Mouse (Mus musculus): ENCODE data around the gene Mpdu1. TPM values are rescaled to one million over a fixed set of nuclear protein-coding genes. Genes with fewer than 3 reads are reported as not detected.

Mpdu1 gene
- polyA plus RNA-seq, 2 experiments: 30.8 to 117 TPM

DNA sequence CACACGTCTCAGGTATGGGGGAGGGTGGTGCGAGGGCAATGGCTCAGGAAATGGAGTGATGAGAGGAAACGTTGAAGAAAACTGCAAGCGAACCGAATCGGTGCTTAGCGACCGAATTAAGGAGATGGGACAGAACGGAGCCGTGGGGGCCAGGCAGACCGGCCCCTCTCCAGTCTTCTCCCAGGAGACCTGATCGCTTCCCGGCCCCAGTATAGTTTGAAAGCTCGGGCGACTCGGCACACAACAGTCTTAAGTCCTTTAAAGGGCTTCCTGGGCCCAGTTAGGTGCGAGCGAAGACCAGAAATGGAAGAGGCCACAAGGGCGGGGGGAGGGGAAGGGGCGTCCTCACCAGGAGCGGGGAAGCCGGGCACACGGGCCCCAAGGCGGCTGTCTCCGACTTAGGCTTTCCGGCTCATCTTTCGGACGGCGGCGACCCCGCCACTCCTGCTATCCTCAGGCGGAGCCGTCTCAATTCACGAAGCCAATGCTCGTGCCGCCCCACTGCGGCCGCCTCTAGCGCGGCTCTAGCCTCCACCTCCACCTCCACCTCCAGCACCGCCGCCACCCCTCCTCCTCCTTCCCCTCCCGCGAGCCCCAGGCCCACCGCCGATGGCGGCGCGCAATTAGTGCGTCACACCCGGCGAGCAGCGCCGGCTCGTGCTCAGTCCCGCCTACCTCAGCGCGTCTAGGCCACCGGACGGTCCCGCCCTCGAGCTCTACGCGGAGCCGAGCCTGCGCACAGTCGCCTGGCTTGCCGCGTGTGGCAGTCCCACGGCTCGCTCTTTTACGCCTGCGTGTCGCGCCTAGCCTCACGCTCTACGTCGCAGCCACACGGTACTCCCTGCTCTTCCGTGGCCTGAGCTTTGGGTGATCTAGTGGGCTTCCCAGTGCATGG lies 19.1 kb upstream of the Mpdu1 start, which contains the start of gene Senp3:
Gene Senp3, minus strand, starts transcription at position 771 of the 895 bp plus-strand sequence.
- H3K27me3 ChIP-seq (ENCODE audit: control insufficient read depth, insufficient read depth, low read length): no peaks in the 10 kb centered on the region
- peak within 1 kb of the TSS; percentile 87 for H3K27ac ChIP-seq (replicated peaks; ENCODE audit: low read depth, low read length)
- peak within 1 kb of the TSS; percentile 88 for H3K4me2 ChIP-seq (replicated peaks; ENCODE audit: low read depth, low read length, severe bottlenecking)
- ATAC-seq (ENCODE audit: low FRiP score, low read depth) (peak; percentile 92), DNase-seq (ENCODE audit: low spot score) (peak; percentile 97)
- H3K4me1 ChIP-seq (ENCODE audit: control insufficient read depth, insufficient read depth, low read length): peaks cover 35% of the 10 kb centered on the region
- H3K4me3 ChIP-seq (replicated peaks; ENCODE audit: low read length): peak within 1 kb of the TSS; percentile 87
- no peaks in the 10 kb centered on the region for H3K9me3 ChIP-seq (ENCODE audit: control insufficient read depth, low read length)
- peak within 1 kb of the TSS; percentile 74 for H3K9ac ChIP-seq (ENCODE audit: low read depth, low read length, severe bottlenecking)
- TF ChIP-seq POLR2A (IDR thresholded peaks at IDR 0.05; ENCODE audit: borderline replicate concordance, extremely low read depth, insufficient read depth, insufficient read length): peak; percentile 77; the same call in 1 of the 2 replicates
- H3K36me3 ChIP-seq (ENCODE audit: control insufficient read depth, insufficient read depth, low read length): peaks cover 38% of the 10 kb centered on the region
- WGBS: 2% methylated on average over 58 of the region's 80 CpGs

DNA sequence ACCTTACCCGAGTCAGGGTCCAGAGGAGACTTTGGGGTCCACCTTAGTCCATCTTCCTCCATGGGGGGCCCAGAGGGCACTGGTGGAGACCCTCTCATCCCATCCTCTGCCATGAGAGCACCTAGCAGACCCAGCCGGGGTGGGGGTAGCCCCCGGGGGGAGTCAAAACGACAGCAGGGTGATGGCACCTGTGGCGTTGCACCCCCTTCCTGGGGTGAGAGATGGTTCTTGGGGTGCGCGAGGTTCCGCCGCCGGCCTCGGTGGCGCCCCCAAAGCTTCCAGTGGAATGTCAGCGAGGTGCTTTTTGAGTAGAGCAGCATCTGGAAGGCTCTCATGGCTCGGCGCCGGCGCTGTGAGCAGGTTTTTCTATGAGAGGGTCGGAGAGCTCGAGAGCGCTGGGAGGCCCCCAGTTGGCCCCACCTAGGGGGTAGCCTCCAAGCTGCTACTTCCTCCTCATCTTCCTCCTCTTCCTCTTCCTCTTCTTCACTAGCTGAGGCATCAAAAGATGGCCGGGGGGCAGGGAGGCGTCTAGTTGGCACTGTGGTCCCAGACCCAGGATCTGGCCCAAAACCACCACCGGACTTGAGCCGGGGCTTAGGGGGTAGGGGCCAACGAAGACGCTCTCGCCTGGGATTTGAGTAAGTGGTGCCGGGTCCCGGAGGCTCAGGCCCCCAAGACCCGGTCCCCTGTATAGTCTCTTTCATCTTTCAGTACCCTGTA lies 17.9 kb upstream of the Mpdu1 start:
- Histone ChIP-seq H3K27me3 (ENCODE audit: control insufficient read depth, insufficient read depth, low read length) (no peaks in the 10 kb centered on the region), H3K4me1 (ENCODE audit: control insufficient read depth, insufficient read depth, low read length) (peaks cover 23% of the 10 kb centered on the region), H3K36me3 (ENCODE audit: control insufficient read depth, insufficient read depth, low read length) (peaks cover 51% of the 10 kb centered on the region), H3K9ac (ENCODE audit: low read depth, low read length, severe bottlenecking) (peak overlapping the region; percentile 74; the same call in 1 of the 2 replicates), H3K9me3 (ENCODE audit: control insufficient read depth, low read length) (no peaks in the 10 kb centered on the region), H3K4me3 (replicated peaks; ENCODE audit: low read length) (peak overlapping the region; percentile 87), H3K27ac (replicated peaks; ENCODE audit: low read depth, low read length) (no peak overlapping the region), H3K4me2 (replicated peaks; ENCODE audit: low read depth, low read length, severe bottlenecking) (peak overlapping the region; percentile 88)
- DNase-seq (ENCODE audit: low spot score) (no peak), ATAC-seq (ENCODE audit: low FRiP score, low read depth) (no peak)
- WGBS: 90% methylated on average over 30 of the region's 30 CpGs
- TF ChIP-seq POLR2A (IDR thresholded peaks at IDR 0.05; ENCODE audit: borderline replicate concordance, extremely low read depth, insufficient read depth, insufficient read length): no peak

DNA sequence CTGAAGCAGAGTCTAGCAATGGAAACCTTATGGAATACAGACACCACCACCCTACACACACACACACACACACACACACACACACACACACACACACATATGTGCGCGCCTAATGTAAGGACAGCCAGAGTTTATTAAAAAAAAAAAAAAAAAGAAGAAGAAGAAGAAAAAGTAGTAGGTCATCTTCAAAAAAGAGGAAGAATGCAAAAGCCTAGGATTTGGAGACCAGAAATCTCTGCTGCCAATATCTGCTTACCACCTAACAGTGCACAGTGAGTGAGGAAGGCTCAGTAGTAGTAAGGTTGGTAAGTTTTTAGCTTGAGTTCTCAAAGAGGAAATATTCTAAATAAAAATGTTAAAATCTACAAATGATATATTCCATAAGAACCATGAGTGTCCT lies 16.7 kb upstream of the Mpdu1 start:
- DNase-seq (ENCODE audit: low spot score) (no peak), ATAC-seq (ENCODE audit: low FRiP score, low read depth) (no peak)
- peaks cover 23% of the 10 kb centered on the region for H3K4me1 ChIP-seq (ENCODE audit: control insufficient read depth, insufficient read depth, low read length)
- H3K36me3 ChIP-seq (ENCODE audit: control insufficient read depth, insufficient read depth, low read length): peaks cover 62% of the 10 kb centered on the region
- no peak overlapping the region for H3K4me2 ChIP-seq (replicated peaks; ENCODE audit: low read depth, low read length, severe bottlenecking)
- no peak overlapping the region for H3K9ac ChIP-seq (ENCODE audit: low read depth, low read length, severe bottlenecking)
- H3K4me3 ChIP-seq (replicated peaks; ENCODE audit: low read length): no peak overlapping the region
- TF ChIP-seq POLR2A (IDR thresholded peaks at IDR 0.05; ENCODE audit: borderline replicate concordance, extremely low read depth, insufficient read depth, insufficient read length): no peak
- H3K9me3 ChIP-seq (ENCODE audit: control insufficient read depth, low read length): no peaks in the 10 kb centered on the region
- H3K27ac ChIP-seq (replicated peaks; ENCODE audit: low read depth, low read length): no peak overlapping the region
- H3K27me3 ChIP-seq (ENCODE audit: control insufficient read depth, insufficient read depth, low read length): no peaks in the 10 kb centered on the region
- 100% methylated on average over 2 of the region's 2 CpGs for WGBS

DNA sequence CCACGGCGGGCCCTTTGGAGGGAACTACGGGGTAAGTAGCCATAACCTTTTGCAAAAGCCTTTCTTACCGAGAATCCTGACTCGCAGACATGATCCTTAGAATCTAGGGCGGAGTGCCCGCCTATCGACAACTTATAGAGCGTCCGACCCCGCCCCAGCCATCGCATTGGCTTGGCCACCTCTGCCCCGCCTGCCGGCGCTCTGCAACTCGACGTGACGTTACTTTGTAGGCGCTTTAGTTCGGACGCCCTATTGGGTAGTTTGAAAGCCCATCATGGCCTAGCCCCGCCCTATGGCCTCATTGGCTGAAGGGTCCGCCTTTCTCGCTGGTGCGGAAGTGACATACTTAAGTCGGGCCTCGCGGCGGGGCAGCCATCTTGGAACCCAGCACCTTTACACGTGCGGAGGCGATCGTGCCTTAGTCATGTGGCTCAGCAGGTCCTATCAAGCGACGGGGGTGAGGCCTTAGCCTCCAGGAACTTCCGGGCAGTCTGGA lies 9.8 kb upstream of the Mpdu1 start, which contains the start of gene Eif4a1:
Gene Eif4a1, minus strand, starts transcription at position 213 of the 496 bp plus-strand sequence.
- WGBS: under 1% methylated on average over 36 of the region's 36 CpGs
- H3K9ac ChIP-seq (ENCODE audit: low read depth, low read length, severe bottlenecking): peak within 1 kb of the TSS; percentile 99
- peaks cover 85% of the 10 kb centered on the region for H3K36me3 ChIP-seq (ENCODE audit: control insufficient read depth, insufficient read depth, low read length)
- peak; percentile 96; the same call in 1 of the 2 replicates for TF ChIP-seq POLR2A (IDR thresholded peaks at IDR 0.05; ENCODE audit: borderline replicate concordance, extremely low read depth, insufficient read depth, insufficient read length)
- H3K27ac ChIP-seq (replicated peaks; ENCODE audit: low read depth, low read length): peak within 1 kb of the TSS; percentile 97
- H3K4me1 ChIP-seq (ENCODE audit: control insufficient read depth, insufficient read depth, low read length): peaks cover 15% of the 10 kb centered on the region
- no peaks in the 10 kb centered on the region for H3K9me3 ChIP-seq (ENCODE audit: control insufficient read depth, low read length)
- peak; percentile 100 for DNase-seq (ENCODE audit: low spot score)
- no peaks in the 10 kb centered on the region for H3K27me3 ChIP-seq (ENCODE audit: control insufficient read depth, insufficient read depth, low read length)
- peak within 1 kb of the TSS; percentile 88 for H3K4me2 ChIP-seq (replicated peaks; ENCODE audit: low read depth, low read length, severe bottlenecking)
- peak within 1 kb of the TSS; percentile 100 for H3K4me3 ChIP-seq (replicated peaks; ENCODE audit: low read length)
- peak; percentile 97 for ATAC-seq (ENCODE audit: low FRiP score, low read depth)

DNA sequence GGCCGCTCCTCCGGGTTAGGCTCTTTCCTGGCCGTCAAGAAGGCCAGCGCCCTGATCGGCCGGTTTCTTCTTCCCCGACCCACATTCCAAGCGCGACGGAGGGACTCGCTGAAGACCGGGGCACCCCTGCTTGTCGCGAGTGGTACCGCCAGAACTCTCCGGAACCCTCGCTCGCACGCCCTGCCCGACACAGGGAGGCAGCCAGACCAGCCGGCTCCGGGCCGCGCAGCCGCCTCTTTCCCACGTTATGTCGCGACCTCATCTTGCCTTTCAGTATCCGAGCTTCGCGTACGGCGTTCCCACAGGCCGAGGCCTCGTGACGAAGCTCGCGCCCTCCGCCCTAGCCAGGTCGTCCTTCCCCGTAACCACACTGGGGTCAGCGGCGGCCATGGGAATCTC lies 9.3 kb upstream of the Mpdu1 start:
- DNase-seq (ENCODE audit: low spot score) (no peak), ATAC-seq (ENCODE audit: low FRiP score, low read depth) (no peak)
- Histone ChIP-seq H3K36me3 (ENCODE audit: control insufficient read depth, insufficient read depth, low read length) (peaks cover 84% of the 10 kb centered on the region), H3K4me3 (replicated peaks; ENCODE audit: low read length) (peak overlapping the region; percentile 100), H3K27ac (replicated peaks; ENCODE audit: low read depth, low read length) (peak overlapping the region; percentile 97), H3K4me2 (replicated peaks; ENCODE audit: low read depth, low read length, severe bottlenecking) (peak overlapping the region; percentile 88), H3K9me3 (ENCODE audit: control insufficient read depth, low read length) (no peaks in the 10 kb centered on the region), H3K9ac (ENCODE audit: low read depth, low read length, severe bottlenecking) (peak overlapping the region; percentile 99), H3K4me1 (ENCODE audit: control insufficient read depth, insufficient read depth, low read length) (peaks cover 15% of the 10 kb centered on the region), H3K27me3 (ENCODE audit: control insufficient read depth, insufficient read depth, low read length) (no peaks in the 10 kb centered on the region)
- under 1% methylated on average over 43 of the region's 43 CpGs for WGBS
- TF ChIP-seq POLR2A (IDR thresholded peaks at IDR 0.05; ENCODE audit: borderline replicate concordance, extremely low read depth, insufficient read depth, insufficient read length): no peak
